Mouse (Mus musculus) neural tube, embryonic 13.5 days (tissue): Measurements from ENCODE around the gene Smarca1. TPM values are rescaled to one million over a fixed set of nuclear protein-coding genes. Genes with fewer than 3 reads are reported as not detected.

Experiments used
- polyA plus RNA-seq: library from polyadenylated mRNA; unstranded; fragments of >200 nt; fragmentation: Nextera tagmentation; extraction: Ambion mirVana; gene quantifications from 2 replicates; pipeline ENCODE4 v1.2.1, GENCODE M21; 2015

Gene Smarca1
- polyA plus RNA-seq, 1 experiment from 2014 or later = 30.3 TPM

Other genes with a start within 250 kb of the Smarca1 start
- gene Ocrl, start 19.4 kb upstream of the Smarca1 start, polyA plus RNA-seq = 26.5 and 27.0 TPM in 2 replicates
- 2.6 and 3.5 TPM in 2 replicates for gene Apln, start 141.9 kb upstream of the Smarca1 start, polyA plus RNA-seq
- 0.68 and 1.0 TPM in 2 replicates for gene Xpnpep2, start 215.8 kb upstream of the Smarca1 start, polyA plus RNA-seq